Mouse (Mus musculus) cerebellum, adult 9-11 months (tissue): ENCODE data around the gene Pde11a.

Experiments
- DNase-seq: peaks from one replicate; pipeline ENCODE4 v3.0.0; 2022

Pde11a gene

DNA sequence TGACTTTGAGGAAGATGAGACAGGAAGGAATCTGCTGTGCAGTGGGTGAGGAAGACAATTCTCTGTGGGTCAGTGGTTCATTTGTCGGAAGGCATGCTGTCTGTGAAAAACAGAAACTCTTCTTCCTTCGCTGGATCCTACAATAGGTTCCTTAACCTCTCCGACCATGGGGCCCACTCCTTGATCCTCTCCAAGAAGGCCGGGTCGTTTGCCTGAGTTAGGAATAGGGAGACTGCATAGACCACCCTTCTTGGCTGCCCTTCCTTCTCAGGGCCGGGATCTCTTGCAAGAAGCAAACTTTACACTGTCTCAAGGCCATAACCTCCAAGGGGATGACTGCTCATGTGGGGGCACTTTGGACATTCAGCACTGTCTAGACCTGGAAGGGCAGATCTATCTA lies 19.3 kb downstream of the Pde11a start:
- DNase-seq, result no peak

- no peak for DNase-seq
These were observed 50.9 kb downstream of the Pde11a start for GRCm38 (mm10) chr2:76287671-76288070.

GRCm38 (mm10) chr2:76286288-76286740 lies 52.3 kb downstream of the Pde11a start:
- no peak for DNase-seq

DNA sequence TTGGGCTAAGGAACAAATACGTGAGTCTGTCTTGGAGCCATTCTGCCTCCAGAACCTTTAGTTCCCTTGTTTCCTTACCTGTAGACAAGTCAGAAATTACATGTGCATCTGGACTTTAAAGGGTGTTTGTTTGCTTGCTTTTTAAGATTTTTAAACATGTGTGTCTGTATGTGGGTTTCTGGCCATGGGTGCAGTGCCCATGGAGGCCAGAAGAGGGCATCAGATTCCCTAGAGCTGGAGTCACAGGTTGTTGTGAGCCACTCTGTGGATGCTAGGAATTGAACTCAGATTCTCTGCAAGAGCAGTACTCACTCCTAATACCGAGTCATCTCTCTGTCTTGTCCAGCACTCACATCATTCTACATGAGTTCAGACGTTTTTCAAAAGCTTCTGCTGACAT lies 53.4 kb downstream of the Pde11a start:
- no peak for DNase-seq

GRCm38 (mm10) chr2:76283378-76284132 lies 55.0 kb downstream of the Pde11a start:
- DNase-seq, result peak; percentile 78

GRCm38 (mm10) chr2:76269494-76269893 lies 69.1 kb downstream of the Pde11a start:
- no peak for DNase-seq

DNA sequence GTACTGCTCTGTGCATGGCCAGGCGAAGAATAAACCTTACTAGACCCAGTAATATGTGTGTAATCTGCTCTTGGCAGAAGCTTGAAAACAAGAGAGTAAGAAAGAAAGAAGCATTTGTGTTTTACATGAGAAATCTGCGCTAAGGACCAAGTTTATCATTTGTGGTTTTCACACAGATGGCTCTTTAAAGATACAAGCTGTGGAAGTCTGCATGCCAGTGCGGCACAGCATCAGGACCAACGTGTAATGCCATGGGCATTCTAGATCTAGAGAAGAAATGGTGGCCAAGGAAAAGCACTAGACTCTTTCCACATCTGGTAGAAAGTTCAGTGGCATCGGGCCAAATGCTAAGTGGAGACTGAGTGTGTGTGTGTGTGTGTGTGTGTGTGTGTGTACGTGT lies 71.2 kb downstream of the Pde11a start:
- DNase-seq, result no peak

DNA sequence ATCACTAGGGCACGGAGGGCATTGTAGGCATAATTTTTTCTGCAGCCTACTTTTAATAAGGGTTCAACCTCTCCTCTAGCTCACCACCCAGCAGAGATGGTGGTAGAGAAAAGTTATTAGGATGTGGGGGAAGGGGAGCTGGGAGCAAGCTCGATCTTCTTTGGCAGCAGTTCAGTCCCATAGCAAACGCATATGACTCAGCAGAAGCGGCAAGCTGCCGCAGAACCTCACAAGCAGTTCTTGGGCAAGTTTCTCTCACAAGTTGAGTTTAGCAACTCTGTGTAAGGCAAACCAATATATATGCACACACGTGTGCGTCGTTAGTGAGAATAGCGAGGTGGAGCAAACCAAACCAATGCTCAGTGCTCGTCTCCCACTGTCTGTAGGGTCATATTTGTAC lies 72.0 kb downstream of the Pde11a start:
- DNase-seq, result no peak

DNA sequence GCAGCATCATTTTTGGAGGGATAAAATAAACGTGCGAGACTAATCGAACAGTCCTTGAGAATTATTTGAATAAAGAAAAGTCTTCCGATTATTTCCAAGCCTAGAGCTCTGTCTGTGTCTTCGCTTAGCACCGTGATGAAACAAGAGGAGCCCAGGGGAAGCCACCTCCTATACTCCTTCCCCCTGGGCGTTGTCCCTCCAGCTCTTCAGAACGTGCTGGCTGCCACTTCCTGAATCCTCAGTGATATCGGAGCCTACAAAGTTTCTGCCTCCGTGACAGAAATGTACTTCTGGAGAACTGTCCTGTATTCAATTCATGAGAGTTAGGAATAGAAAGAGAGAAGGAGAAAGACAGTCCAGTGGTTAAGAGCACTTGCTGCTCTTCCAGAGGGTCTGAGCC lies 74.3 kb downstream of the Pde11a start:
- DNase-seq, result no peak

DNA sequence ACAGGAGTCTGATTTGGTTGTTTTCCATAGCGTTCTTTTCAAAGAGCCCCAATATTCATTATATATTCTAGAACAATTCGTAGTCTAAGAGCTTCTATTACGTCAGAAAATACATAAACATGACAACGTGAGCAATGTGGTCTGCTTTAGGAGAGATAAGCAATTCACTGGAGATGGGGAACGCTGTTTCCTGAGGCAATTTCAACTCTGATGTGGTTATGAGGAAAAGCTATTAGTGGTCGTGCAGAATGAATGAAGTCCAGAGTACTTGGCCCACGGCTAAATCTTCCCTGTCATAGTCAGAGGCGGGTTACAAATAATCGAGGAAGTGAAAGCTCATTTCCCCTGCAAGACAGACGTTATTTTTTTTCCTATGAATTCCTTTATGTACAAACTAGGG lies 75.9 kb downstream of the Pde11a start:
- no peak for DNase-seq

DNA sequence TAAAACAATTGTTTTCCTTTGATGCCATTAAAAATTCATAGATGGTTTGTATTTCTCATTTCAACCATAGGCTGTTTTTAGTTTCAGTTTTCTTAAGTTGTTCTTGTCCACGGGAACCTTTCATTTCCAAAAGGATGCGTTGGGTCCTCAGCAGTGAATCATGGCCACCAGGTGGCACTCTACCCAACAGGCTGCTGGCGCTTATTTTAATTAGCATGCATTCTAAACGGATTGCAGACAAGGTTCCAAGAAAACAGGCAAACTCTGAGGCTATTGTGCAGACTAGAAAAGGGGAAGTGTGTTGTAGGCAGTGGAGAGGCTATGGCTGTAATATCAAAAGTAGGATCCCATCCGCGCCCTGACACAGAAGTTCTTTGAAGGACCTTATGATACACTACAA lies 83.7 kb downstream of the Pde11a start:
- peak; percentile 3 for DNase-seq

- no peak for DNase-seq
These were observed 87.2 kb downstream of the Pde11a start for GRCm38 (mm10) chr2:76251379-76251778.

- no peak for DNase-seq
These were observed 90.3 kb downstream of the Pde11a start for GRCm38 (mm10) chr2:76248242-76248641.

GRCm38 (mm10) chr2:76239175-76239574 lies 99.4 kb downstream of the Pde11a start:
- no peak for DNase-seq

DNA sequence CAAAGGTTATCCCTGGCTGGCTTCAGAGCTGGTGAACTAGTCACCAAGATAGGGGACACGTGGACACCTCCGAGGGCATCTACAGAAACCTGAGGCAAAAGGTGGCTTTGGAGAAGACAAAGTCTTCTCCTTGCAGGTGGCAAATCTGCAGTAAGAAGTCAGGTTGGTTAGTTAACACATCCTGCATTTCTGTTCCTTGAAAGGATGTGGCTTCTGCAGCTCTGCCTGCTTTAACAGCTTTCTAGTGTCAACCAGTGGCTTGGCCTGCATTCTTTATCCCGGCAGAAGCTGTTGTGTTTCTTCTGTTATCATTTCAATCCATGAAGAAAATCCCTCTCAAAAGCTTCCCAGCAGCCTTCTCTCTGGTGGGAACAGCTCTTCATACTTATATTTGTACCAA lies 100.1 kb downstream of the Pde11a start:
- DNase-seq, result no peak

GRCm38 (mm10) chr2:76237638-76238420 lies 100.7 kb downstream of the Pde11a start:
- no peak for DNase-seq

- no peak for DNase-seq
These were observed 118.0 kb downstream of the Pde11a start for GRCm38 (mm10) chr2:76220364-76221108.

GRCm38 (mm10) chr2:76219540-76219939 lies 119.0 kb downstream of the Pde11a start:
- no peak for DNase-seq

DNA sequence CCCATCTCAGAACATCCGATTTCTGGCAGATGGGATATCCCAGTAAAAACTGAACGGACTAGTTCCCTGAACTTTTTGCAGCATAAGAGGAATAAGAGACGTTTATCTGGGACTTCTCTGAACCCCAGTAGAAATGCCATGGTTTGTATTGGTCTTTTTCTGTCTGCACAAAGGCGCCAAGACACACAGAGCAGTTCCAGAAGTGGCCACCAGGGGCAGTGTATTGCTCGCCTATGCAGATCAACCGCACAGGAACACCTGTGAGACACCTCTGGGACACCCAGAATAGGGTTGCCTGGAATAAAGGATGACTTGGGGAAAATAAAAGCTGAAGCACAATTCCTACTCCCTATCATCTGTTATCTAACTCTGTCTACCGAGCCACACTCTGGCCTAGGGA lies 122.4 kb downstream of the Pde11a start:
- DNase-seq, result no peak

DNA sequence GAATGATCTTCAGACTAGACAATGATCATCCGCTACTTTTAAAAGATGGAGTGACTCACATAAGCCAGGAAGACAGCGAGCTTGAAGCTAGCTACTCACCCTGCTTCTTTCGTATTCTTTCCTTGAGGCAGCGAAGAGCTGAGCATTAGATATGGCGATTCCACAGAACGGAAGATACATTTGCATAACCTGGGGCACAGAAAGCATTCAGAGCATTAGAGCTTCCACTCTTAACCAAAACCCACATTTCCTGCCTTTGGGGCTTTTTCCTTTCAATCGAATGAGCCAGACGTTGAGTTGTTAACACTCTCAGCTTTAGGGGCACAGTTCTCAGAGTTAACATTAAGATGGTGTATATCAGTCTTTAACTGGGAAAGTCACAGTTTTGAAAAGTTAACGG lies 123.4 kb downstream of the Pde11a start:
- no peak for DNase-seq

- no peak for DNase-seq
These were observed 153.4 kb downstream of the Pde11a start for GRCm38 (mm10) chr2:76185126-76185525.

GRCm38 (mm10) chr2:76162822-76163221 lies 175.8 kb downstream of the Pde11a start:
- DNase-seq, result no peak

- no peak for DNase-seq
These were observed 179.6 kb downstream of the Pde11a start for GRCm38 (mm10) chr2:76158973-76159372.

DNA sequence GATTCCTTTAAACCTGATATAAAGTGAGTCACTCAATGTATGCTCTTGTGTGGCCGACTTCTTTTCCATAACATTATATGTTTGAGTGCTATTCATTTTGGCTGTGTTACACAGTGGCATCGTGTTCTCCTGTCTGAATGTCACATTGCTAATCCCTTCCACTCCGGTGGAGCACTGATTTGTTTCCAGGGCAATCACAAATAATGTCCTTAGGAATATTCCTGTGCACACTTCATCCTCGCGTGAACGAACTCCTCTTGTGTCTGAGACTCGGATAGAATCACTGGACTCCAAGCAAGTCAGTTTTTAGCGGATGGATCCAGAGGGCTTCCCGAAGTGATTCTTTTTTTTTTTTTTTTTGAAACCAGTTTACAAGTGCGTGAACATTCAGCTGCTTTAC lies 197.4 kb downstream of the Pde11a start:
- DNase-seq, result no peak
